In the genomic region with DNA sequence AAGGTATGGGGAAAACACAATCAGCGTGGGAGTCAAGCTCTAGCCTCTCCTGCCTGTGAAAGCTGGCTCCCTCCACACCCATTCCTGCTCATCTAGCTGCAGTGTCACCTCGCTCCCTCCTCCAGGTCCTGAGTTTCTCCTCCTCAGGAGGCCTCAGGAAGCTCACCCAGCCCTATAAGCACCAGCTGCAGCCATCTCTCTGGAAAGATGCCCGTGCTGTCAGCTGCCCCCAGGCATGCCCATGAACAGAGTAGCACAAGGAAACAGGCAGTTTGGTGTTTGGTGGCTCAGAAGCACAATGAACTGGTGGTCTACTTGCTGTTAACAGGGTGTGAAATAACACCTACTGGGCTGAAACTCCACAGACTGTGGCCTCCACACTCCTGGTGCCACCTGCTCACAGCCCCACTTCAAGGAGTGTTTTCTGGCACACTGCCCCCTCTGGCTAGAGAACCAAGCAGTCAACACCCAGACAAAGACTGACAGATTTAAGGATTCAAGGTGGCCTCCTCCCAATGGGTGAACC, we compare ENCODE assay signal across 8 mouse cellular contexts. TPM values are rescaled to one million over a fixed set of nuclear protein-coding genes. Genes with fewer than 3 reads are reported as not detected.
DNase-seq lines count a peak whose midpoint lies in the region; ATAC-seq lines count a peak whose summit lies in the region.

No protein-coding gene starts in this region.

- 0 out of 2 replicates have a peak overlapping the region, but pooled peaks have one; percentile 26 for H3K9ac ChIP-seq in heart, embryonic 16.5 days (ENCODE audit: low read length)
- H3K9ac ChIP-seq in midbrain, embryonic 11.5 days (ENCODE audit: low read length): no peak overlapping the region
- H3K9ac ChIP-seq in midbrain, embryonic 16.5 days (ENCODE audit: low read depth, low read length): no peak overlapping the region
- no peak overlapping the region for H3K9ac ChIP-seq in heart, embryonic 11.5 days (ENCODE audit: low read depth, low read length)

- no peak overlapping the region for H3K4me3 ChIP-seq in heart, embryonic 16.5 days (ENCODE audit: low read length)
- H3K4me3 ChIP-seq in midbrain, embryonic 11.5 days (ENCODE audit: low read depth, low read length): no peak overlapping the region
- no peak overlapping the region for H3K4me3 ChIP-seq in midbrain, embryonic 16.5 days (ENCODE audit: low read depth, low read length)
- H3K4me3 ChIP-seq in macrophage (ENCODE audit: inconsistent target): no peak overlapping the region
- no peak overlapping the region for H3K4me3 ChIP-seq in heart, embryonic 11.5 days (ENCODE audit: low read depth, low read length)

- no peaks in the 10 kb centered on the region for H3K36me3 ChIP-seq in heart, embryonic 16.5 days (ENCODE audit: control insufficient read depth, insufficient read depth)
- H3K36me3 ChIP-seq in midbrain, embryonic 11.5 days (ENCODE audit: control insufficient read depth, insufficient read depth, low read length): no peaks in the 10 kb centered on the region
- H3K36me3 ChIP-seq in midbrain, embryonic 16.5 days (ENCODE audit: control insufficient read depth, insufficient read depth, low read length): no peaks in the 10 kb centered on the region
- peaks cover 15% of the 10 kb centered on the region; the same call in 1 of the 2 replicates for H3K36me3 ChIP-seq in macrophage (ENCODE audit: inconsistent target)
- H3K36me3 ChIP-seq in heart, embryonic 11.5 days (ENCODE audit: control insufficient read depth, insufficient read depth, low read length): no peaks in the 10 kb centered on the region

- intact Hi-C loops in heart, postnatal 36 days (cut with DNase I): no loop called here

- H3K4me2 ChIP-seq in heart, embryonic 16.5 days (ENCODE audit: low read depth, low read length): no peak overlapping the region
- no peak overlapping the region for H3K4me2 ChIP-seq in midbrain, embryonic 11.5 days
- no peak overlapping the region for H3K4me2 ChIP-seq in midbrain, embryonic 16.5 days (ENCODE audit: low read length)
- no peak overlapping the region for H3K4me2 ChIP-seq in heart, embryonic 11.5 days

- no peak overlapping the region for H3K27ac ChIP-seq in heart, embryonic 16.5 days (ENCODE audit: low read length)
- no peak overlapping the region for H3K27ac ChIP-seq in midbrain, embryonic 11.5 days (ENCODE audit: low read depth, low read length)
- H3K27ac ChIP-seq in midbrain, embryonic 16.5 days (ENCODE audit: low read length): no peak overlapping the region
- H3K27ac ChIP-seq in macrophage: peak overlapping the region; percentile 98
- H3K27ac ChIP-seq in heart, embryonic 11.5 days (ENCODE audit: low read depth, low read length): no peak overlapping the region

- peaks cover 7% of the 10 kb centered on the region for H3K4me1 ChIP-seq in heart, embryonic 16.5 days (ENCODE audit: control insufficient read depth, insufficient read depth, low read length)
- peaks cover 3% of the 10 kb centered on the region; the same call in 1 of the 2 replicates for H3K4me1 ChIP-seq in midbrain, embryonic 11.5 days (ENCODE audit: control insufficient read depth, insufficient read depth, low read length)
- no peaks in the 10 kb centered on the region for H3K4me1 ChIP-seq in midbrain, embryonic 16.5 days (ENCODE audit: control insufficient read depth, insufficient read depth, low read length)
- H3K4me1 ChIP-seq in heart, embryonic 11.5 days (ENCODE audit: control insufficient read depth, insufficient read depth, low read length): no peaks in the 10 kb centered on the region

- 55% methylated on average over 3 of the region's 3 CpGs for WGBS in heart, embryonic 16.5 days
- WGBS in midbrain, embryonic 11.5 days: 61% methylated on average over 3 of the region's 3 CpGs
- WGBS in midbrain, embryonic 16.5 days: 50% methylated on average over 3 of the region's 3 CpGs
- 70% methylated on average over 3 of the region's 3 CpGs for WGBS in macrophage (ENCODE audit: missing documents)
- 33% methylated on average over 3 of the region's 3 CpGs for WGBS in heart, embryonic 11.5 days (ENCODE audit: insufficient replicate concordance)

- ATAC-seq in heart, embryonic 16.5 days (replicated peaks; ENCODE audit: extremely low read depth, insufficient read depth, low FRiP score): no peak; the same call in 1 of the 2 replicates
- ATAC-seq in midbrain, embryonic 11.5 days (ENCODE audit: low FRiP score): 0 out of 2 replicates have a peak, but pooled peaks have one; percentile 22
- ATAC-seq in midbrain, embryonic 16.5 days: no peak
- ATAC-seq in heart, embryonic 11.5 days (replicated peaks; ENCODE audit: insufficient number of reproducible peaks, low FRiP score, low TSS enrichment): no peak
- ATAC-seq in granulocyte monocyte progenitor cell, adult 5-6 weeks (replicated peaks; ENCODE audit: poor library complexity, severe bottlenecking): no peak

- no peaks in the 10 kb centered on the region for H3K9me3 ChIP-seq in heart, embryonic 16.5 days (replicated peaks; ENCODE audit: control insufficient read depth, low read length)
- no peaks in the 10 kb centered on the region for H3K9me3 ChIP-seq in midbrain, embryonic 11.5 days (ENCODE audit: control insufficient read depth, low read length)
- H3K9me3 ChIP-seq in midbrain, embryonic 16.5 days (replicated peaks; ENCODE audit: control insufficient read depth, low read length, poor library complexity, severe bottlenecking): no peaks in the 10 kb centered on the region
- no peaks in the 10 kb centered on the region for H3K9me3 ChIP-seq in heart, embryonic 11.5 days (replicated peaks; ENCODE audit: control insufficient read depth, low read length)

- peaks cover 94% of the 10 kb centered on the region for H3K79me2 ChIP-seq in macrophage (ENCODE audit: inconsistent target)

- DNase-seq in heart, postnatal 36 days: no peak
- DNase-seq in midbrain, embryonic 11.5 days (ENCODE audit: low spot score, missing footprints): no peak
- peak; percentile 69 for DNase-seq in thymus, postnatal 14 days

- H3K27me3 ChIP-seq in heart, embryonic 16.5 days (ENCODE audit: control insufficient read depth, insufficient read depth, low read length): no peaks in the 10 kb centered on the region
- H3K27me3 ChIP-seq in midbrain, embryonic 11.5 days (ENCODE audit: control insufficient read depth, insufficient read depth, low read length): no peaks in the 10 kb centered on the region
- H3K27me3 ChIP-seq in midbrain, embryonic 16.5 days (ENCODE audit: control insufficient read depth, insufficient read depth, low read depth, low read length): no peaks in the 10 kb centered on the region
- H3K27me3 ChIP-seq in heart, embryonic 11.5 days (ENCODE audit: control insufficient read depth, insufficient read depth, low read length): no peaks in the 10 kb centered on the region

RNA-seq across cellular contexts. Expression of a gene that starts 7.1 kb away (rescaled TPM):
- polyA plus RNA-seq in heart, embryonic 16.5 days (2015; fragmentation: Nextera tagmentation; extraction: Ambion mirVana): 1.6 and 2.5 TPM in 2 replicates
- total RNA-seq in heart, postnatal 36 days (2021): 1 to 10 TPM; 2.5 to 4.5 TPM
- polyA plus RNA-seq in midbrain, embryonic 11.5 days (2014; fragmentation: Nextera tagmentation; extraction: Ambion mirVana): 1.3 and 1.9 TPM in 2 replicates
- 0.76 and 1.7 TPM in 2 replicates for polyA plus RNA-seq in midbrain, embryonic 16.5 days (2015; fragmentation: Nextera tagmentation; extraction: Ambion mirVana)
- 100 to 1,000 TPM in 14 of 26 experiments, 10 to 100 TPM in 12; 12.9 to 225 (median 103) TPM for total RNA-seq in macrophage (2018; cell fraction: chromatin; rRNA removed)
- 100 to 1,000 TPM in 25 of 26 experiments, 10 to 100 TPM in 1; 88.2 to 231 (median 137) TPM for total RNA-seq in macrophage (2018; cell fraction: cytosol; rRNA removed)
- 100 to 1,000 TPM in 24 of 26 experiments, 10 to 100 TPM in 2; 31.0 to 338 (median 177) TPM for total RNA-seq in macrophage (2018; cell fraction: nucleus; rRNA removed)
- 136 to 253 TPM (median 157 TPM) in 3 replicates for polyA plus RNA-seq in macrophage (2018)
- polyA plus RNA-seq in heart, embryonic 11.5 days (2014; fragmentation: Nextera tagmentation; extraction: Ambion mirVana): 0.94 and 1.6 TPM in 2 replicates
- total RNA-seq in granulocyte monocyte progenitor cell, adult 5-6 weeks (2014; fragmentation: Nextera tagmentation): 0.81 TPM in 1 of 2 replicates, not detected in the other
- total RNA-seq in granulocyte monocyte progenitor cell, adult 5-6 weeks (2017): 0.34 and 0.52 TPM in 2 replicates

RNA-seq across cellular contexts. Expression of a gene that starts 40.4 kb away (rescaled TPM):
- polyA plus RNA-seq in heart, embryonic 16.5 days (2015; fragmentation: Nextera tagmentation; extraction: Ambion mirVana): 10.0 and 10.5 TPM in 2 replicates
- total RNA-seq in heart, postnatal 36 days (2021): 1 to 10 TPM; 6.4 to 7.0 TPM
- 17.3 and 19.2 TPM in 2 replicates for polyA plus RNA-seq in midbrain, embryonic 11.5 days (2014; fragmentation: Nextera tagmentation; extraction: Ambion mirVana)
- polyA plus RNA-seq in midbrain, embryonic 16.5 days (2015; fragmentation: Nextera tagmentation; extraction: Ambion mirVana): 9.2 and 10.0 TPM in 2 replicates
- total RNA-seq in macrophage (2018; cell fraction: chromatin; rRNA removed): 1 to 10 TPM in 17 of 26 experiments, under 1 TPM in 5, not detected in 4; 0.25 to 5.9 (median 2.6) TPM
- total RNA-seq in macrophage (2018; cell fraction: cytosol; rRNA removed): 1 to 10 TPM; 1.6 to 4.1 (median 3.3) TPM
- 1 to 10 TPM in 21 of 26 experiments, under 1 TPM in 4, not detected in 1; 0.35 to 7.6 (median 2.4) TPM for total RNA-seq in macrophage (2018; cell fraction: nucleus; rRNA removed)
- 2.8 to 3.0 TPM (median 2.8 TPM) in 3 replicates for polyA plus RNA-seq in macrophage (2018)
- 8.2 and 8.7 TPM in 2 replicates for polyA plus RNA-seq in heart, embryonic 11.5 days (2014; fragmentation: Nextera tagmentation; extraction: Ambion mirVana)
- total RNA-seq in granulocyte monocyte progenitor cell, adult 5-6 weeks (2014; fragmentation: Nextera tagmentation): 2.0 and 4.1 TPM in 2 replicates
- total RNA-seq in granulocyte monocyte progenitor cell, adult 5-6 weeks (2017): 1.9 and 4.2 TPM in 2 replicates

Comparison
In these comparisons a context has a peak if more than half of its experiments do, and no peak if none do; other contexts are left out.
1. RNA of a gene that starts 7.1 kb away (polyA plus RNA-seq): 136 to 253 TPM in macrophage; 1.6 to 2.5 TPM in heart, embryonic 16.5 days, 1.3 to 1.9 TPM in midbrain, embryonic 11.5 days, 0.76 to 1.7 TPM in midbrain, embryonic 16.5 days and 0.94 to 1.6 TPM in heart, embryonic 11.5 days; every median in the first group is over 10 times any median in the second.